Mouse (Mus musculus) kidney, embryonic 15.5 days (tissue): ENCODE data around the gene Gm21870. TPM values are rescaled to one million over a fixed set of nuclear protein-coding genes. Genes with fewer than 3 reads are reported as not detected.
"Not testable (repeated sequence)": the region's sequence is repeated elsewhere in the genome, so short reads cannot be mapped to it uniquely, and the experiment has no call there.

ENCODE experiments used
- ATAC-seq: fragments of 200-750 bp; cut with Nextera tagmentation; replicated peaks from 2 replicates; pipeline ENCODE4 v1.8.0; 2017; ENCODE audit warnings: moderate TSS enrichment; ENCODE audit not compliant: low FRiP score
- H3K27ac ChIP-seq: fragments of 300-500 bp; sonication (generic); 2 replicates; pipeline ENCODE4 v1.5.1; 2015; ENCODE audit warnings: mild to moderate bottlenecking, inconsistent platforms
- H3K27me3 ChIP-seq: fragments of 300-500 bp; sonication (generic); 2 replicates; pipeline ENCODE4 v1.6.1; 2015; ENCODE audit warnings: inconsistent platforms
- H3K36me3 ChIP-seq: fragments of 300-500 bp; sonication (generic); 2 replicates; pipeline ENCODE4 v1.6.1; 2015; ENCODE audit warnings: inconsistent platforms
- H3K4me1 ChIP-seq: fragments of 300-500 bp; sonication (generic); 2 replicates; pipeline ENCODE4 v1.6.1; 2015; ENCODE audit warnings: inconsistent platforms
- H3K4me2 ChIP-seq: fragments of 300-500 bp; sonication (generic); 2 replicates; pipeline ENCODE4 v1.6.1; 2015; ENCODE audit warnings: moderate library complexity, mild to moderate bottlenecking, inconsistent platforms
- H3K4me3 ChIP-seq: fragments of 300-500 bp; sonication (generic); replicated peaks from 2 replicates; pipeline ENCODE4 v1.5.1; 2015; ENCODE audit warnings: mild to moderate bottlenecking, inconsistent platforms
- H3K9ac ChIP-seq: fragments of 300-500 bp; sonication (generic); 2 replicates; pipeline ENCODE4 v1.6.1; 2015; ENCODE audit warnings: mild to moderate bottlenecking, inconsistent platforms
- H3K9me3 ChIP-seq: fragments of 300-500 bp; sonication (generic); replicated peaks from 2 replicates; pipeline ENCODE4 v1.6.1; 2016; ENCODE audit warnings: inconsistent platforms
- WGBS: fragments of 180-500 bp; shearing (Covaris S2); methylation state at CpG from one replicate; pipeline ENCODE4 v1.1.7; 2015; ENCODE audit warnings: mixed read lengths; 5-methylcytosine and 5-hydroxymethylcytosine counted together
- polyA plus RNA-seq: library from polyadenylated mRNA; unstranded; fragments of >200 nt; fragmentation: Nextera tagmentation; extraction: Ambion mirVana; gene quantifications from 2 replicates; pipeline ENCODE4 v1.2.1, GENCODE M21; 2015

Gene Gm21870
- not detected in 2 replicates for polyA plus RNA-seq

GRCm38 (mm10) chrX:33986716-33987115 is at the start of gene Gm21870:
Gene Gm21870 (minus strand): TSS chrX:33986816.
- H3K9me3 ChIP-seq, H3K36me3 ChIP-seq, H3K27ac ChIP-seq, H3K27me3 ChIP-seq, H3K4me3 ChIP-seq, ATAC-seq, H3K4me1 ChIP-seq, H3K4me2 ChIP-seq, H3K9ac ChIP-seq: not testable (repeated sequence)

- 86% methylated on average over 1 of the region's 4 CpGs for WGBS
- H3K27me3 ChIP-seq, ATAC-seq, H3K4me1 ChIP-seq, H3K27ac ChIP-seq, H3K36me3 ChIP-seq, H3K9ac ChIP-seq, H3K4me3 ChIP-seq, H3K9me3 ChIP-seq, H3K4me2 ChIP-seq: not testable (repeated sequence)
These were observed 30.2 kb downstream of the Gm21870 start, which contains the start of gene Btbd35f6 for GRCm38 (mm10) chrX:33956440-33956839. Gene Btbd35f6 (minus strand): TSS chrX:33956540.

Other genes starting within 250 kb of the Gm21870 start
- not detected in 2 replicates for gene Btbd35f6, start 30.3 kb downstream of the Gm21870 start, polyA plus RNA-seq
- gene Btbd35f9, start 174.7 kb upstream of the Gm21870 start, polyA plus RNA-seq: not detected in 2 replicates